Mouse (Mus musculus) CH12.LX (cell line): ENCODE measurements around the gene Wwtr1. TPM values are rescaled to one million over a fixed set of nuclear protein-coding genes. Genes with fewer than 3 reads are reported as not detected.

ENCODE experiments used
- DNase-seq: peaks from one replicate; pipeline ENCODE4 v3.0.0-alpha.2; 2013; ENCODE audit errors: extremely low read depth
- H3K27ac ChIP-seq: 2 replicates; pipeline ENCODE4 v1.5.1; 2012; ENCODE audit warnings: low read depth, mild to moderate bottlenecking, control low read depth, moderate library complexity; ENCODE audit not compliant: insufficient read depth
- H3K27me3 ChIP-seq: replicated peaks from 2 replicates; pipeline ENCODE3; 2012; ENCODE audit warnings: inconsistent platforms
- H3K36me3 ChIP-seq, 2 experiments: replicated peaks in 1 of 2; 2 replicates each; pipeline versions ENCODE3 to v1.6.1; 2012; ENCODE audit warnings: inconsistent platforms in 1 of 2, low read length in 1 of 2, mild to moderate bottlenecking in 1 of 2, mixed read lengths in 1 of 2, moderate library complexity in 1 of 2; ENCODE audit not compliant: control insufficient read depth in 1 of 2, insufficient read depth in 1 of 2
- H3K4me1 ChIP-seq, 2 experiments: 2 replicates each; pipeline ENCODE4 v1.6.1; 2012; ENCODE audit warnings: inconsistent platforms in 1 of 2, moderate library complexity in 1 of 2; ENCODE audit not compliant: insufficient read depth in 2 of 2, control insufficient read depth in 1 of 2
- H3K4me2 ChIP-seq: 2 replicates; pipeline ENCODE4 v1.6.1; 2012; ENCODE audit warnings: low read depth, mild to moderate bottlenecking, control low read depth; ENCODE audit not compliant: poor library complexity, insufficient read depth, severe bottlenecking
- H3K4me3 ChIP-seq, 3 experiments: fragments of 150-350 bp in 1 of 3; sonication (generic) in 1 of 3; replicated peaks in 1 of 3; 2 replicates each; pipeline versions ENCODE3 to v1.5.1; 2011 to 2012; ENCODE audit warnings: low read depth in 2 of 3, low read length in 2 of 3, mild to moderate bottlenecking in 2 of 3, moderate library complexity in 2 of 3, control low read depth in 1 of 3, improper control_type of control experiment in 1 of 3, inconsistent platforms in 1 of 3, mixed read lengths in 1 of 3; ENCODE audit not compliant: poor library complexity in 1 of 3
- H3K79me2 ChIP-seq: replicated peaks from 2 replicates; pipeline ENCODE4 v1.6.1; 2012; ENCODE audit warnings: mild to moderate bottlenecking, moderate library complexity; ENCODE audit not compliant: control insufficient read depth, poor library complexity, insufficient read depth, severe bottlenecking; ENCODE audit errors: extremely low read depth
- H3K9ac ChIP-seq: 2 replicates; pipeline ENCODE4 v1.6.1; 2012; ENCODE audit warnings: low read depth, mild to moderate bottlenecking, control low read depth, moderate library complexity; ENCODE audit not compliant: insufficient read depth
- H3K9me3 ChIP-seq: replicated peaks from 2 replicates; pipeline ENCODE3; 2012; ENCODE audit warnings: low read length, inconsistent platforms, mixed read lengths
- BHLHE40 ChIP-seq: IDR thresholded peaks from 2 replicates; pipeline ENCODE4 v1.6.1; 2011; ENCODE audit warnings: mild to moderate bottlenecking, low read depth, low read length, improper control_type of control experiment
- E2F4 ChIP-seq: IDR thresholded peaks from 2 replicates; pipeline ENCODE4 v1.6.1; 2011; ENCODE audit warnings: low read depth, low read length, improper control_type of control experiment; ENCODE audit not compliant: insufficient replicate concordance
- EP300 ChIP-seq: IDR thresholded peaks from 2 replicates; pipeline ENCODE4 v1.6.1; 2011; ENCODE audit warnings: low read length, improper control_type of control experiment
- GABPA ChIP-seq: IDR thresholded peaks from 2 replicates; pipeline ENCODE4 v1.6.1; 2012; ENCODE audit warnings: low read depth, low read length, improper control_type of control experiment, inconsistent platforms; ENCODE audit not compliant: insufficient replicate concordance
- IRF4 ChIP-seq: IDR thresholded peaks from 2 replicates; pipeline ENCODE4 v1.6.1; 2014; ENCODE audit warnings: low read depth, mild to moderate bottlenecking, inconsistent platforms, low read length, improper control_type of control experiment
- JUND ChIP-seq: conservative IDR thresholded peaks from 2 replicates; pipeline ENCODE4 v1.6.1; 2011; ENCODE audit warnings: low read depth, low read length, improper control_type of control experiment
- KAT2A ChIP-seq: IDR thresholded peaks from 2 replicates; pipeline ENCODE4 v1.6.1; 2012; ENCODE audit warnings: low read length, improper control_type of control experiment, inconsistent platforms; ENCODE audit not compliant: insufficient replicate concordance
- MAX ChIP-seq: IDR thresholded peaks from 2 replicates; pipeline ENCODE4 v1.6.1; 2011; ENCODE audit warnings: low read length, improper control_type of control experiment
- MAZ ChIP-seq: IDR thresholded peaks from 2 replicates; pipeline ENCODE4 v1.6.1; 2012; ENCODE audit warnings: low read depth, mild to moderate bottlenecking, inconsistent platforms, low read length, improper control_type of control experiment, moderate library complexity
- MXI1 ChIP-seq: IDR thresholded peaks from 2 replicates; pipeline ENCODE4 v1.6.1; 2011; ENCODE audit warnings: mild to moderate bottlenecking, low read depth, low read length, improper control_type of control experiment
- NELFE ChIP-seq: IDR thresholded peaks from 2 replicates; pipeline ENCODE4 v1.6.1; 2011; ENCODE audit warnings: low read depth, low read length, improper control_type of control experiment
- PAX5 ChIP-seq: IDR thresholded peaks from 2 replicates; pipeline ENCODE4 v1.6.1; 2012; ENCODE audit warnings: low read length, inconsistent platforms, mixed read lengths
- POLR2AphosphoS2 ChIP-seq: IDR thresholded peaks from 2 replicates; pipeline ENCODE4 v1.6.1; 2011; ENCODE audit warnings: low read depth, low read length, improper control_type of control experiment
- RAD21 ChIP-seq: IDR thresholded peaks from 2 replicates; pipeline ENCODE4 v1.6.1; 2011; ENCODE audit warnings: low read depth, mild to moderate bottlenecking, low read length, improper control_type of control experiment, moderate library complexity
- SIN3A ChIP-seq: IDR thresholded peaks from 2 replicates; pipeline ENCODE4 v1.6.1; 2012; ENCODE audit warnings: low read length, improper control_type of control experiment, inconsistent platforms
- TBP ChIP-seq: conservative IDR thresholded peaks from 2 replicates; pipeline ENCODE4 v1.6.1; 2011; ENCODE audit warnings: low read depth, low read length, improper control_type of control experiment
- UBTF ChIP-seq: IDR thresholded peaks from 2 replicates; pipeline ENCODE4 v1.6.1; 2012; ENCODE audit warnings: low read depth, mild to moderate bottlenecking, inconsistent platforms, low read length, improper control_type of control experiment, moderate library complexity
- USF1 ChIP-seq: IDR thresholded peaks from 2 replicates; pipeline ENCODE4 v1.6.1; 2014; ENCODE audit warnings: low read depth, mild to moderate bottlenecking, inconsistent platforms, low read length, improper control_type of control experiment
- ZC3H11A ChIP-seq: IDR thresholded peaks from 2 replicates; pipeline ENCODE4 v1.6.1; 2012; ENCODE audit warnings: low read depth, mild to moderate bottlenecking, inconsistent platforms, low read length, improper control_type of control experiment
- ZKSCAN1 ChIP-seq: IDR thresholded peaks from 2 replicates; pipeline ENCODE4 v1.6.1; 2012; ENCODE audit warnings: low read depth, inconsistent platforms, low read length, improper control_type of control experiment, borderline replicate concordance
- ZMIZ1 ChIP-seq: IDR thresholded peaks from 2 replicates; pipeline ENCODE4 v1.6.1; 2012; ENCODE audit warnings: low read depth, mild to moderate bottlenecking, inconsistent platforms, low read length, improper control_type of control experiment
- ZNF384 ChIP-seq: IDR thresholded peaks from 2 replicates; pipeline ENCODE4 v1.6.1; 2012; ENCODE audit warnings: low read depth, low read length, improper control_type of control experiment, inconsistent platforms
- dilution Hi-C: fragments of 300-500 bp; cut with MboI; formaldehyde crosslinking; loops from 2 replicates; pipeline ENCODE4 v1.14.3; 2020; ENCODE audit warnings: low sequenced_read_pairs; ENCODE audit not compliant: extremely low pct_unique_long_range_greater_than_20kb, extremely low pct_ligation_motif_present
- in situ Hi-C: fragments of 300-500 bp; cut with MboI; formaldehyde crosslinking; loops from 3 replicates; pipeline ENCODE4 v1.14.3; 2019; ENCODE audit warnings: low sequenced_read_pairs, low pct_ligation_motif_present, low pct_unique_long_range_greater_than_20kb, mixed read lengths
- polyA plus RNA-seq: library from polyadenylated mRNA; unstranded; fragments of >175 nt; gene quantifications from 2 replicates; pipeline ENCODE4 v1.2.1, GENCODE M21; 2012; ENCODE audit warnings: low read depth; ENCODE audit not compliant: insufficient read length
- total RNA-seq, 2 experiments: library from RNA; depleted of rRNA; stranded (reverse); fragments of 300-350 nt in 1 of 2; fragments of >200 nt in 1 of 2; gene quantifications; 2 replicates each; pipeline ENCODE4 v1.2.3; 2012 to 2014

Gene Wwtr1
- total and polyA plus RNA-seq, 3 experiments, result 12.8 to 14.8 (median 13.5) TPM

DNA sequence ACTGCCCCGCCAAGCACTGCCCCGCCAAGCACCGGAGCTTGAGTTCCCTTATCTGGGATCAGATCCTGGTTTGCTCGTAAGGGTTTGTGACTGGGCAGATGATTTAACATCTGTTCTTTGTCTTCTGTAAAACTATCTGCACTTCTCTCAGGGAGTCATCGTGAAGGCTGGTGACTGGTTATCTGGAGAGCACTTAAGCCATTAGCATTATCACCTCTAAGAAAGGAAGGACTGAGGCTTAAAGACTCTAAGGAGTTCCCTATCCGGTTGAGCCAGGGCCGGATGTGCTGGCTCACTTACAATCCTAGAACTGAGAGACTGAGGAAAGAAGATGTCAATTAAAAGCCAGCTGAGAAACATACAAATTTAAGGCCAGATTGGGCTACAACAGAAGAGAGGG lies 36.1 kb upstream of the Wwtr1 start:
- TF ChIP-seq USF1, result no peak
- TF ChIP-seq MXI1, result no peak
- no peak for TF ChIP-seq MAZ
- TF ChIP-seq GABPA, result no peak
- no peak for TF ChIP-seq UBTF
- TF ChIP-seq ZNF384, result no peak
- no peak for TF ChIP-seq SIN3A
- no peak for TF ChIP-seq PAX5
- no peak for TF ChIP-seq E2F4
- TF ChIP-seq ZKSCAN1, result no peak
- TF ChIP-seq ZMIZ1, result no peak
- no peak for TF ChIP-seq IRF4
- no peak for TF ChIP-seq TBP
- Histone ChIP-seq H3K27me3 (no peaks in the 10 kb centered on the region), H3K79me2 (no peaks in the 10 kb centered on the region), H3K4me1 (no peaks in the 10 kb centered on the region), H3K9ac (no peak overlapping the region), H3K9me3 (no peaks in the 10 kb centered on the region), H3K4me3 (no peak overlapping the region), H3K27ac (no peak overlapping the region), H3K4me2 (no peak overlapping the region), H3K36me3 (no peaks in the 10 kb centered on the region)
- in situ Hi-C loops, result loop anchor here (25.0 kb wide), 1 partner anchor 349 kb away; no protein-coding TSS in a partner anchor
- DNase-seq, result no peak
- dilution Hi-C loops, result no loop called here

DNA sequence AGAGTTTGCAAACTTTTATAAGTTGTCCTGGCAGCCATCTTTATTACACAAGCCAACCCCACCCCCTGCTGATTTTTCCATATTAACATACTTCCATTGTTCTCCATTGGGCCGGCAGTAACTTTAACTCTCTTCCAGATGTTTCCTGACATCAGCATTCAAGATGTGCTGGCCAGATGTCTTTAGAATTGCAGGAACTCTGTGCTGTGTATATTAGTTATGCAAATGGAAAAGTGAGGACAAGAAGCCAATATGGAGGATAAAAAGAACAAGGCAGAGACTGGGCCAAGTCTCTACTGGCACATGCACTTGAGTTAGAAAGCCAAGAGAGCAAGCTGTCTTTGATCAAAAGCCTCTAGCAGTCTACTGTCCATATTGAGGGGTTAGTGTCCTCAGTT lies 28.9 kb upstream of the Wwtr1 start:
- TF ChIP-seq ZC3H11A (no peak), RAD21 (no peak), BHLHE40 (no peak), ZNF384 (no peak), POLR2AphosphoS2 (no peak), ZKSCAN1 (no peak), KAT2A (no peak), EP300 (no peak), JUND (no peak), SIN3A (no peak), MAX (no peak), NELFE (no peak)

More for the DNA sequence above, 28.9 kb upstream of the Wwtr1 start:
- no peak overlapping the region for H3K4me3 ChIP-seq
- peaks cover 0 to 3% of the 10 kb centered on the region in 2 experiments; a peak in 1 of 4 replicates for H3K4me1 ChIP-seq
- in situ Hi-C loops, result loop anchor here (25.0 kb wide), 1 partner anchor 342 kb away; no protein-coding TSS in a partner anchor
- H3K9me3 ChIP-seq, result no peaks in the 10 kb centered on the region
- no peak overlapping the region for H3K9ac ChIP-seq
- no peaks in the 10 kb centered on the region for H3K36me3 ChIP-seq
- H3K4me2 ChIP-seq, result no peak overlapping the region
- no peaks in the 10 kb centered on the region for H3K27me3 ChIP-seq
- dilution Hi-C loops, result no loop called here
- no peak overlapping the region for H3K27ac ChIP-seq
- H3K79me2 ChIP-seq, result no peaks in the 10 kb centered on the region
- no peak for DNase-seq
